Mouse (Mus musculus) CD8-positive naive resting alpha-beta T cell, adult 2 months (primary cell): Measurements from ENCODE around the gene Tmem151b.

Experiments used
- DNase-seq, 2 experiments: peaks; one replicate each; pipeline ENCODE4 v3.0.0; 2022; ENCODE audit warnings: low read depth in 2 of 2, low spot score in 2 of 2

Tmem151b gene

DNA sequence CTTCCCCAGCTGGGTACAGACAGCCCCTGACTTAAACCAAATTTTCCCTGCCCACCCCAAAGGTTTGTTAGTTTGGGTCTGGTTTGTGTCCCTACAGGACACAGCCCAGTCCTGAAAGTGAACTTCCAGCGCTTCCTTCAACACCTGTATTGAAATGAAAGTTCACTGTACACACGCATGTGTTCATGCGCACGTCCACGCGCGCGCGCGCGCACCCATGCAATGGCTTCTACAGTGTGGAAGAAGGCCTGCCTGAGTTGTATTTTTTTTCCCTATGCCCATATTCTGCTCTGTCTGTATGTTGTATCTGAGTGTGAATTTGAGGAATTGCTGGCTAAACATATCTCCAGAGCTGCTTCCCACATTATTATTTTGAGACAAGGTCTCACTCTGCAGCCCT lies 15.6 kb upstream of the Tmem151b start:
- no peak for DNase-seq

- no peak for DNase-seq
Observed at GRCm38 (mm10) chr17:45564531-45565084, 15.1 kb upstream of the Tmem151b start.

DNA sequence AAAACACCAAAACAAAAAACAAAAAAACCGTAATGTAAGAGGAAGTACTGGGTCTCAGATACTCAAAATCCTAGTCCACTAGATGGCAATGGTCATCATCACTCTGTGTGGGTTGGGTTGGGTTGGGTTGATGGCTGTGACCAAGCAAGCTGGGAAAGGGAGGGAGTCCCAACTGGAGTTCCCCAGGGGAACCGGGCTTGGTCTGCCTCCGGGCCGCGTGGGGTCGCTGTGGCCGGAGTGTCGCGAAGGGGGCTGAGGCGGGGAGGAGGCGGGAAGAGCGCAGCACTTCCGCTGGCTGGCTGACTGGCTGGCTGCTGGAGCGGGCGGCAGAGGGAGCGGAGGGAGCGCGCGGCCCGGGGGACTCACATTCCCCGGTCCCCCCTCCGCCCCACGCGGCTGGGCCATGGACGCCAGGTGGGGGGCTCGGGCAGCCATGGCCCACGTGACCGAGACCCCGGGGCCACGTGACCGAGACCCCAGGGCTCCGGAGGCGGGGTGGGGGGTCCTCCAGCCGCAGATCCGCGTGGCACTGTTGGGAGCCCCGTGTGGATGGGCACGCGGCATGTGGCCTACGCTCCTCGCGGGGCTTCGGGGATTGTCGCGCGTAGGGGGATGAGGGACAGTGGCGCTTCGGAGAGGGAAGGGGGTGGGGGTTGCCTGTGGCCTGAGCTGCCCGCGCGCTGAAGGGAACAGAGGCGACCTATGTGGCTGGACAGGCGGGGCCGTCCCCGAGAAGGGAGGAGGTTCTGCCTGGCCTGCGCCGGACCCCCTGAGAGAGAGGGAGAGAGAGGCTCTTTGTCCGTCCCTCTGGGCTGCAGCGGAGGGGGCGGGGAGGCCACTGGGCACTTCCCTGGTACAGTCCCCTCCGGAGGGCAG lies 14.4 kb upstream of the Tmem151b start, which contains the start of gene Slc35b2:
Gene Slc35b2, plus strand, starts transcription at position 220 of the 876 bp plus-strand sequence.
- peak; percentile 82 to 84 for DNase-seq

DNA sequence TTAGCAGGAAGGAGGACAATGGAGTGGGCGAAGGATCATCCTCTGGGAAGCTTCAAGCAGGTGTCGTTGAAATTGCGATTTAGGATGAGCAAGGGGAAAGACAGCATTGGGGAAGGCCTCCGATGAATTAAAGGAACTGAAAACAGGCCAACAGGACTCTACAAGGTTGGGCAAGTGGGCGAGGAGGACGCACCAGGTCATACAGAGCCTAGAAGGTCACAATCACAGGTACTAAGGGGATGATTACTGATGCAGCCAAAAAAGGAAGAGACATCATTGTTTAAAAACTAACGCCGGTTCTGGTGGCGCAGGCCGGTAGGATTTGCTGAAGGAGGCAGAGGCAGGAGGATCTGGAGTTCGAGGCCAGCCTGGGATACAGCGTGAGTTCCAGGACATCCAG lies 13.7 kb upstream of the Tmem151b start:
- no peak for DNase-seq

GRCm38 (mm10) chr17:45559732-45560525 lies 10.5 kb upstream of the Tmem151b start:
- no peak for DNase-seq

DNA sequence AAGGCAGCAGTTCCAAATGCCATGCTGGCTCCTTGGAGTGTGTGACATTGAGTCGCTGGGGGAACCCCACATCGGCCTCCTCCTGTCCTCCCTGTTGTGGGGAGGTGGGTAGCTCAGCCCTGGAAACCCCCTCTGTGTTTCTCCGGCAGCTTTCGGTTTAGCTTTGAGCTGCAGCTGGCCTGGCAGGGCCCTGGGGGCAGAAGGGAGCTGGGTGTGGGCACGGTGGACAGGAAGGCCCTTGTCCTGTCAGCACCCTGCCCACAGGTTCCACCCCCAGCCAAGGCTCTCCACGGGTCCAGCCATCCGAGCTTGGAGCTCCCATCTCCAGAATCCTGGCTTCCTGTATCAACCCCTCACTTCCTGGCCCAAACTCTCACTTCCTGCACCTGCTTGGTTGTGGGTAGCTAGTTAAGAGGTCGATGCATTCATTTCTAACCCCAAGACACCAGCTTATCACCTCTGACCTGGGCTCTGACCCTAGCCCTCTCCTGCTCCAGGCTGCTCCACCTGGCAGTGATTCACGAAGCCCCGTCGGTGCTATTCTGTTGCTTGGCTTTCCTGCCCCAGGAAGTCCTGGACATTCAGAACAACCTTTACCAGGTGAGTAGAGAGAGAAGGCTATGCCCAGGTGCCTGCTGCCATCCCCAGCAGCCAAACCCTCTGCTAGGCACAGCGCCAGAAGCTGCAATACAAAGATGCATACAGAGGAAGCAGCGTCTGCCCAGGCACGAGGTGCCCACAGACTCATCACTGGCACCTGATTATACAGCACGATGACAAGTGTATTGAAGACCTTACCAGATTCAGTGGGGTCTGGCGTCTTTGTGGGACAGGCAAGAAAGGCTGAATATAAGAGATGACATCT lies 8.8 kb upstream of the Tmem151b start:
- peak; percentile 40 to 53 for DNase-seq

- no peak for DNase-seq
Observed at GRCm38 (mm10) chr17:45557246-45557824, 7.9 kb upstream of the Tmem151b start.

- DNase-seq, result no peak
Observed at GRCm38 (mm10) chr17:45556514-45557245, 7.2 kb upstream of the Tmem151b start.

DNA sequence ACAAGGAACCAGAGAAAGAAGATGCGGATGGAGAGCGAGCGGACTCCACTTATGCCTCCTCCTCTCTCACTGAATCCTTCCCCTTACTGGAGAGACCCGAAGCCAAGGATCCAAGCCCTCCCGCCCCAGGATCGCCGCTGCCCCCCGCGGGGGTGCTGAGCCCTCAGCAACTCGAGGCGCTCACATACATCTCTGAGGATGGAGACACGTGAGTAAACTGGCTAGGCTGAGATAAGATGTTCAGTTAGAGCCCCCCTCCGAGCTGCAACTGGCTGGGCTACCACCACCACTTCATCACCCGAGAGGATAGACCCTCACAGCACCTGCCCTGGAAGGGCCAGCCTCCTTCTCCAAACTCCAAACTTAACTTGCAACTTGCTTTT lies 6.6 kb upstream of the Tmem151b start:
- no peak for DNase-seq

GRCm38 (mm10) chr17:45555452-45556106 lies 6.1 kb upstream of the Tmem151b start, which contains the start of gene Nfkbie:
Nfkbie (plus strand) TSS chr17:45555703.
- peak; percentile 97 to 99 for DNase-seq

DNA sequence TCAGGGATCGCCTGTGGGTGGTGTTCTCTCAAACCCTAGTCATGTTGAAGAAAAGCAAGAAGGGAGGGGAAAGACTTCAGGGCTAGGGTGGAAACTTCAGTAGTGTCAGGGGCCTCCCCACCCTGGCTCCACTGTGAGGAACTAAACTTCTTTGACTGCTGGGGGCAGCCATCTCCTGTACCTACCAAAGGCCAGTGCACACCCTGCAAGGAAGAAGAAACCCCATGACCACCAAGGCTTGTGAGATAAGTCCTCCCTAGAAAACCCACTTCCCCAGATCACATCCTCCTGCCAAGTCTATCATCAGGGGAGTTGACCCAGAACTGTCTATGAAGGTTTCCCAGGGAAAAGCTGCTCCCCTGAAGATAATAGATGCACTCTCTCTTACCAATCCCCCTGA lies 4.9 kb upstream of the Tmem151b start:
- no peak for DNase-seq

GRCm38 (mm10) chr17:45553065-45553464 lies 3.6 kb upstream of the Tmem151b start:
- DNase-seq, result no peak

- peak; percentile 72 to 82 for DNase-seq
Observed at GRCm38 (mm10) chr17:45551816-45552451, 2.5 kb upstream of the Tmem151b start.

DNA sequence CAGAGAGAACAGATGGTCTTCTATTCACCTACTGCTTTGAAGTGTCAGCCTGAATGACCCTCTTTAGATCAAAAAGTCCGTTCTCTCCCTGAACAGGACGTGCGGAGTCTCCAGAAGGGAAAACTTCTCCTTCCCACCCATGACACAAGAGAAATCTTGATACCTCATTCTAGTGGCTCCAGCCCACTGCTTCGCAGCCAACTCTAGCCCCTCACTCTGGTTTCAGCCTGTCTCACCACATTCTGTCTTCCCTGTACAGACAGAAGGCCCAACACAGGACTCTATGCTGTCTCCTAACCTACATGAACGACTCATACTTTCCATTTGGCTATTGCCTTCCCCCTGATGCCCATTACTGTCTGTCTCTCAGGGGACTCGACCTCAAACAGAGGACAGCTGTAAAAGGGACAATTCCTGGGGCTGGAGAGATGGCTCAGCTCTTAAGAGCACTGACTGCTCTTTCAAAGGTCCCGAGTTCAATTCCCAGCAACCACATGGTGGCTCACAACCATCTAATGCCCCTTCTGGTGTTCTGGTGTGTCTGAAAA lies 1.8 kb upstream of the Tmem151b start:
- DNase-seq, result no peak

DNA sequence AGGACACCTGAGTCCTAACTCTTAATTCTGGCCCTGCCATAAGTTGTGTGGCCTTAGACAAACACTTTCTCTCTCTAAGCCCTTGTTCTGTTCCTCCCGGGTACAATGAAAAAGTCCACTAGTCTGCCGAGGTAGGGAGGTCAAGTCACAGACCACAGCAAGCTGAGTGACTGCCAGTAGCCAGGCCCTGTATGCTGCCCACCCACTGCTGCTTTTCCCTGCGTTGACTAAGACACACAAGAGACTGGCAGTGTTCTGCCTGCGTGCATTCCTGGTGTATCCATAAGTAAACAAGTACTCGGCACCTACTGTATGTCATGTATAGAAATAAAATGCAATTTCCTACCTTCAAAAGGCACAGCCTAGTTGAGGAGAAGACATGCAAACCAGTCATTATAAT lies 776 bp upstream of the Tmem151b start:
- no peak for DNase-seq

DNA sequence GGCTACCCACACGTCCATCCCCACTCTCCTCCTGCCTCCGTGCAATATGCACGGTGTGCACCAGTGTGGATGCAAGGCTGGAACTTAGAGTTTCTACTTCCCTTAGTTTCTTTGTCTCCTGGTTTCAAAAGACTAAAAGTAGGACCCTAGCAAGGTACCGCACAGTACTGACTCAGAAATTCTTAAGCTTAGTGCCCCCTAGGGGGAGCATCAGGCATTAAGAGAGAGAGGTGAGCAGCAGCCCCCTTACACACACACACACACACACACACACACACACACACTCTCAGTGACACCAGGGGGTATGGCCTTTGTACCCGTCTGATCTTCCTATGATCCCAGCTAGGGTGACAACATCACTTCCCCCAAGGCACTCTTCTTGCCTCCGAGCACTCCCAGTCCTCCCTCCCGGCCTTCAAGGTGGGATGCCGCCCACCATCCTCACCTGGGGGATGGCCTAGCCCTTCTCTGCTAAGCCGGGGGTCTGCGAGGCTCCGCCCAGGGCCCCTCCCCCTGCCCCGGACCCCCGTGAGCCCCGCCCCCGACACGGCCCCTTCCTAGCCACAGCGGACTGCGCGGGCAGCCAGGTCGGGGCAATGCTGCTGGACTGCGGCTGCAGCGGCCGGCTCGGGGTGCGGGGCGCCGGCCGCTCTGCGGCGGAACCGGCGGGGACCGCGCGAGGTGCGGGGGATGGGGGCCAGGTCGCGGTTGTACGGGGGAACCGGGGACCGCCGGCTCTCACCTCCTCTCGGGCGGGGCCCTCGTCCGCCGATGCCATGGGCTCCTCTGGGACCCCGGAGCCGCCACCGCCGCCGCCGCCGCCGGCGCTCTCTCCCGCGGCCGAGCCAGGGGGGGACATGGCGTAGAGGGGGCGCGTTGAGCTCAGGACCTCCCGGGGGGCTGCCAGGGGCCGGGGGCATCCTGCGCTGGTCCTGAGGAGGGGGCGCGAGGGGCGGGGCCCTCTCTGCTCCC lies 650 bp downstream of the Tmem151b start:
- DNase-seq, result no peak

DNA sequence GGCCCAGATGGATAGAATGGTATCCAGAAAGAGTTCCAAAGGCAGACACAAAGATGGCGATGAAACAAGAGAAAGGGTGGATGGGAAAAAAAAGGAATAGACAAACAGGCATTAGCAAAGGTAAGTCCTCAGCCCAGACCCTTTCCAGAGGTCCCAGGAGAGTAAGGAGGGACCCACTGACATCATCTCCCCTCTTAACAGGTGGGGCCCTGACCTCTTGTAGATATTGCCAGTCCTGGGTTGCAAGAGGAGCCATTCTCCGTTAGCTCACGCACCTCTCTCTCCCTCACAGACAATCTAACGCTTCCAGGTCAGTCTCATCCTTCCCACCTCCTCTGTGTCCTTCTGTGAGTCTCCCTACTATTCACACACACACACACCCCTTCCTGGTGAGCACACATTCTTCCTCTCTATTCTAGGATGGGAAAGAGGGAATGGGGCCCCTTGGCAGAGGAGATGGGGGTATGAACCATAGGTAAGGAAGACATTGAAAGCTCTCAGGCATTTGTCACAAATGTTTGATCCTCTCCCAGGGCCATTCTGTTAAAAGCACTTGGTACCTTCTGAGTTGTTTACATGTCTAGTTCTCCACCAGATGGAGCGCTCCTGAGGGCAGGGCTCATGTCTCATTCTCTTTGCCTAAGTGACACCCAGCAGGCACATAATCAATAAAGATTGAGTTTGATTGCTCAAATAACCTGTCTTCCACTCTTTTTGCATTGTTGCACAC lies 1.9 kb downstream of the Tmem151b start:
- DNase-seq, result no peak
